Comparison of ENCODE assay signal across 8 mouse cellular contexts in the genomic region with DNA sequence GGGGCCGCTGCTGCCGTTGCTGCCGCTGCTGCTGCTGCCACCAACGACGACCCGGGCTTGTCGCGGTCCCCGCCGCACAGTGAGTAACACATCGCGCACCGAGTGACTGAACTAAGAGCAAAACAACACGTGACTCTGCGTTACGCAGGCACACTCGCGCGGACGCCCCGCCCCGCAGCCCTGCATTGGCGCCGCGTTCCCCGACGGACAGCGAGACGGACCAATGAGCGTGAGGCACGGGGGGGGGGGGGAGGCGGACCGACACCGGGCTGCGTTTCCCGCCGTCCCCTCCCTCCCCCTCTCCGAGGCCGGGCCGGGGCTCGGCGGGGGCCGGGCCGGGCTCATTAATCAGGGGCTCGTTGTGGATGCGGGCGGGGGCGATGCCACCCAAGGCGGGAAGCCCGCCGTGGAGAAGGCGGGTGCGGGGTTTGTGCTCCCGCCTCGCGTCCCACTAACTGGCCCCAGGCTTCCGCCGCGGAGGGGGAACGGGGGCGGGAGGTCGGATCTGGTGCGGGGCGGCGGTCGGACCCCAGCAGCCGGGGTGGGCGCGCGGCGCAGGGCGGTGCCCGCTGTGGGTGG. TPM values are rescaled to one million over a fixed set of nuclear protein-coding genes. Genes with fewer than 3 reads are reported as not detected.
DNase-seq lines count a peak whose midpoint lies in the region; ATAC-seq lines count a peak whose summit lies in the region.

No protein-coding gene starts in this region.

- ATAC-seq in hindbrain, embryonic 14.5 days (ENCODE audit: low FRiP score), result peak; percentile 90

- DNase-seq in T-cell, adult 2 months (ENCODE audit: low spot score), result peak; percentile 99
- peak; percentile 97 to 99 for DNase-seq in cerebellum, postnatal 25 days
- DNase-seq in frontal cortex, postnatal 25 days (ENCODE audit: low spot score in 2 of 2), result peak; percentile 95 to 98
- DNase-seq in hindbrain, embryonic 14.5 days (ENCODE audit: low spot score), result peak; percentile 93
- DNase-seq in layer of hippocampus, postnatal 25 days (ENCODE audit: extremely low spot score in 1 of 2, low spot score in 1 of 2), result peak; percentile 94 to 95
- DNase-seq in lung, postnatal 14 days, result peak; percentile 97
- peak; percentile 93 for DNase-seq in retina, adult 2 months (ENCODE audit: low read depth, low spot score)
- DNase-seq in thymus, postnatal 25 days, result peak; percentile 96

- H3K4me3 ChIP-seq in hindbrain, embryonic 14.5 days (replicated peaks; ENCODE audit: low read length), result peak overlapping the region; percentile 90

- peak overlapping the region; percentile 88 for H3K9ac ChIP-seq in hindbrain, embryonic 14.5 days

- H3K4me1 ChIP-seq in hindbrain, embryonic 14.5 days (replicated peaks; ENCODE audit: control insufficient read depth, insufficient read depth, low read length), result peaks cover 55% of the 10 kb centered on the region

- no peaks in the 10 kb centered on the region for H3K36me3 ChIP-seq in hindbrain, embryonic 14.5 days (replicated peaks; ENCODE audit: control insufficient read depth, insufficient read depth)

- peak overlapping the region; percentile 100 for H3K27ac ChIP-seq in hindbrain, embryonic 14.5 days

- under 1% methylated on average over 68 of the region's 73 CpGs for WGBS in hindbrain, embryonic 14.5 days

- H3K4me2 ChIP-seq in hindbrain, embryonic 14.5 days (replicated peaks), result peak overlapping the region; percentile 93

- H3K9me3 ChIP-seq in hindbrain, embryonic 14.5 days (ENCODE audit: control insufficient read depth, low read length), result no peaks in the 10 kb centered on the region

- no peaks in the 10 kb centered on the region for H3K27me3 ChIP-seq in hindbrain, embryonic 14.5 days (ENCODE audit: control insufficient read depth, insufficient read depth, low read length)

RNA-seq across cellular contexts. Expression of a gene that starts 0.7 kb away (rescaled TPM):
- polyA plus RNA-seq in hindbrain, embryonic 14.5 days (2014; fragmentation: Nextera tagmentation; extraction: Ambion mirVana), result 5.4 and 5.8 TPM in 2 replicates
- 10 to 100 TPM; 60.7 to 69.3 TPM for total RNA-seq in layer of hippocampus, postnatal 25 days (2021)

Comparison
In these comparisons a context has a peak if more than half of its experiments do, and no peak if none do; other contexts are left out.
1. Peak in every context shown above with its lines: DNase-seq, ATAC-seq, H3K4me3 ChIP-seq and H3K27ac ChIP-seq.